Mouse (Mus musculus) cerebellum, adult 2 months (tissue): ENCODE measurements around the gene Mug2. TPM values are rescaled to one million over a fixed set of nuclear protein-coding genes. Genes with fewer than 3 reads are reported as not detected.
"Not testable (repeated sequence)": the region's sequence is repeated elsewhere in the genome, so short reads cannot be mapped to it uniquely, and the experiment has no call there.

ENCODE experiments used
- DNase-seq, 2 experiments: peaks; one replicate each; pipeline ENCODE4 v3.0.0; 2021
- H3K27ac ChIP-seq: fragments of 200-500 bp; 2 replicates; pipeline ENCODE4 v1.5.1; 2012; ENCODE audit warnings: low read length, control low read depth, inconsistent platforms; ENCODE audit not compliant: insufficient read depth
- H3K27me3 ChIP-seq: fragments of 200-500 bp; 2 replicates; pipeline ENCODE4 v1.6.1; 2012; ENCODE audit warnings: inconsistent platforms, mild to moderate bottlenecking, low read length, moderate library complexity; ENCODE audit not compliant: control insufficient read depth, insufficient read depth
- H3K4me1 ChIP-seq: fragments of 200-500 bp; 2 replicates; pipeline ENCODE4 v1.6.1; 2011; ENCODE audit warnings: low read length; ENCODE audit not compliant: control insufficient read depth, insufficient read depth
- H3K4me3 ChIP-seq: fragments of 200-500 bp; replicated peaks from 2 replicates; pipeline ENCODE3; 2011; ENCODE audit warnings: mild to moderate bottlenecking, low read depth, low read length, control low read depth; ENCODE audit not compliant: insufficient read depth
- CTCF ChIP-seq: fragments of 200-500 bp; IDR thresholded peaks from 2 replicates; pipeline ENCODE4 v1.5.1; 2011; ENCODE audit warnings: low read depth, mild to moderate bottlenecking, control low read depth, low read length, moderate library complexity, borderline replicate concordance; ENCODE audit not compliant: insufficient read depth
- POLR2A ChIP-seq: fragments of 200-500 bp; IDR thresholded peaks from 2 replicates; pipeline ENCODE4 v1.6.1; 2011; ENCODE audit warnings: low read length, control low read depth, borderline replicate concordance; ENCODE audit not compliant: insufficient read depth
- WGBS: fragments of 180-500 bp; shearing (Covaris S2); methylation state at CpG from one replicate; pipeline ENCODE4 v1.1.7; 2018; 5-methylcytosine and 5-hydroxymethylcytosine counted together
- polyA plus RNA-seq: library from polyadenylated mRNA; depleted of rRNA; stranded (reverse); fragments of >200 nt; gene quantifications from 2 replicates; pipeline ENCODE4 v1.2.3, GENCODE M21; 2012; rRNA removed

Gene Mug2
- polyA plus RNA-seq: not detected in 2 replicates

GRCm38 (mm10) chr6:122006461-122006860 lies at the start of gene Mug2:
Mug2 (plus strand) TSS chr6:122006761.
- H3K4me3 ChIP-seq, DNase-seq, H3K27ac ChIP-seq, H3K27me3 ChIP-seq, H3K4me1 ChIP-seq: not testable (repeated sequence)
- no CpG with 5 or more reads among the region's 3 CpGs for WGBS

- DNase-seq, H3K27me3 ChIP-seq, H3K4me1 ChIP-seq, H3K27ac ChIP-seq, H3K4me3 ChIP-seq: not testable (repeated sequence)
- WGBS: 88% methylated on average over 16 of the region's 16 CpGs
Measured at GRCm38 (mm10) chr6:121957803-121958349, 48.7 kb upstream of the Mug2 start.

- no peak overlapping the region for H3K4me3 ChIP-seq
- WGBS: 71% methylated on average over 7 of the region's 7 CpGs
- H3K27ac ChIP-seq: no peak overlapping the region
- H3K4me1 ChIP-seq: no peaks in the 10 kb centered on the region
- no peaks in the 10 kb centered on the region for H3K27me3 ChIP-seq
- TF ChIP-seq CTCF (no peak), POLR2A (no peak)
- no peak for DNase-seq
Measured at GRCm38 (mm10) chr6:121975701-121976100, 30.9 kb upstream of the Mug2 start.

- H3K4me3 ChIP-seq: no peak overlapping the region
- no peak overlapping the region for H3K27ac ChIP-seq
- no peak for TF ChIP-seq CTCF
- TF ChIP-seq POLR2A: no peak
- H3K27me3 ChIP-seq: no peaks in the 10 kb centered on the region
- WGBS: 72% methylated on average over 4 of the region's 4 CpGs
- DNase-seq: no peak
- H3K4me1 ChIP-seq: no peaks in the 10 kb centered on the region
Measured at GRCm38 (mm10) chr6:122100904-122101303, 94.3 kb downstream of the Mug2 start.

GRCm38 (mm10) chr6:122101671-122102070 lies 95.1 kb downstream of the Mug2 start:
- WGBS: 53% methylated on average over 1 of the region's 1 CpGs
- H3K27ac ChIP-seq: no peak overlapping the region
- TF ChIP-seq POLR2A (no peak), CTCF (no peak)
- DNase-seq: no peak
- no peak overlapping the region for H3K4me3 ChIP-seq
- no peaks in the 10 kb centered on the region for H3K27me3 ChIP-seq
- no peaks in the 10 kb centered on the region for H3K4me1 ChIP-seq

- Histone ChIP-seq H3K4me1 (no peaks in the 10 kb centered on the region), H3K4me3 (no peak overlapping the region), H3K27me3 (no peaks in the 10 kb centered on the region), H3K27ac (no peak overlapping the region)
- TF ChIP-seq POLR2A (no peak), CTCF (no peak)
- DNase-seq: no peak
- WGBS: 90% methylated on average over 24 of the region's 24 CpGs
Measured at GRCm38 (mm10) chr6:122116963-122117362, 110.4 kb downstream of the Mug2 start.

DNA sequence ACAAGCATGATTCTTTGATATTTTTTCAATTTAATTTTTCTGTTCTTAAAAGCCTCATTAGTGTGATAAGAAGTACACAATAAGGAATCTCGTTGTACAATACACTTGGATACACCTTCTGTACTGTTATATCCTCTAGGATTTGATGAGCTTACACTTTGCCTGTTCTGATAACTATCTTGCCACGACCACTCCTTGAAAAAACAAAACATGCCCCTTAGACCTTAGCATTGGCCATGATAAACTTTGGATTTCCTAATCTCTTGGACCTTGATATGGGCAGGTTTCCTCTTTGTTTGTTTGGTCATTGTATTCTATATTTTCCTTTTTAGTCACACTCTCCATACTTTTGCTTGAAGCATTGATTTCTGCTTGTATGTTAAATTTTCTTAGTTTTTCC lies 123.0 kb downstream of the Mug2 start:
- WGBS: 46% methylated on average over 2 of the region's 2 CpGs
- H3K4me3 ChIP-seq: no peak overlapping the region
- H3K27me3 ChIP-seq: no peaks in the 10 kb centered on the region
- H3K27ac ChIP-seq: no peak overlapping the region
- no peak for DNase-seq
- no peaks in the 10 kb centered on the region for H3K4me1 ChIP-seq
- TF ChIP-seq POLR2A (no peak), CTCF (no peak)

Other genes with a start within 250 kb of the Mug2 start
- gene Mug1, start 168.2 kb upstream of the Mug2 start, polyA plus RNA-seq: 0.02 TPM in 1 of 2 replicates, not detected in the other